Mouse (Mus musculus) heart, postnatal 0 days (tissue): ENCODE data around the gene Sparc.

Source experiments
- CTCF ChIP-seq: IDR thresholded peaks from 2 replicates; pipeline ENCODE4 v1.5.1; 2016; ENCODE audit warnings: antibody characterized with exemption, control low read depth, low read depth
- EP300 ChIP-seq: IDR thresholded peaks from 2 replicates; pipeline ENCODE4 v1.6.1; 2016; ENCODE audit warnings: antibody characterized with exemption, low read depth

DNA sequence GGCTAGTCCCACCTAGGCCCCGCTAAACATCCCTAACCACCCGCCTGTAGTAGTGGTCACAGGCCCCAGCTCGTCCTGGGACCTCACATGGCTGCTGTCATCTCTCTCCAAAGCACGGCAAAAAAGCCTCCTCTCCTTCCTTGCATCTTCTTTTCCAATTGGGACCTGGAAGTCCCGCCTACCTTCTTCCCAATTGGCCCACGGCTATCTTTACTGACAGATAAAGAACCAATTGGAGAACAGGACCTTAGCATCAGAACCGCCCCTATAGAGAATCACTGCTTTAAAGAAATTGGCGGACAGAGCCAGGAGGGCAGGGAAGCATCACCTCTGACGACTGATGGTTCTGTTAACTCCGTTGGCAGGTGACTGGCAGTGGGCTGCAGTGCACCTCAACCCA lies 30.5 kb downstream of the Sparc start:
- TF ChIP-seq EP300 (no peak), CTCF (no peak)
